Mouse (Mus musculus) frontal cortex, postnatal 25 days (tissue): ENCODE measurements around the gene Stx19.

Experiments used
- DNase-seq, 2 experiments: peaks; one replicate each; pipeline ENCODE4 v3.0.0; 2022; ENCODE audit warnings: low spot score in 2 of 2

Gene Stx19

DNA sequence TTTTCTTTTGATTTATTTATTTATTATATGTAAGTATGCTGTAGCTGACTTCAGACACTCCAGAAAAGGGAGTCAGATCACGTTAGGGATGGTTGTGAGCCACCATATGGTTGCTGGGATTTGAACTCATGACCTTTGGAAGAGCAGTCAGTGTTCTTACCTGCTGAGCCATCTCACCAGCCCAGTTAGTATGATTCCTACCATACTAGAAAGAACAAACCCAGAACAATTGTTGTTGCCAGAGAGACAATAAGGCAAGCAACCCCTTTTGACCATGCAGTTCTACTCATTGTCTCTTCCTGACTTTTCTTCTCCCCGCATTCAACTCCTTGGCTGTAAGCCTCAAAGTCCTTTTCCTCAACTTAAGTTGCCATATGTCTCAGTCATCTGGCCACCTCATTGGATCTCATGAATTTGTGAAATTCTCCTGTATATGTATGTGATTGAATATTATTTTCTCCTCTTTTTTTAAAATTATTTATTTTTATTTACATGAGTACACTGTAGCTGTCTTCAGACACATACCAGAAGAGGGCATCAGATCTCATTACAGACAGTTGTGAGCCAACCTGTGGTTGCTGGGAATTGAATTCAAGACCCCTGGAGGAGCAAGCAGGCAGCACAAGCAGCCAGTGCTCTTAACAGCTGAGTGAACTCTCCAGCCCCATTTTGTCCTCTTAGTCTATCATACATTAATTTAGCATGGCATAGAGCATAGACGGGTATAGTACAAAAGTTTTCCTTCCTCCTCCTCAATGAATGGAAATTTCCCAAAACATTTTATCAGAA lies 38.2 kb downstream of the Stx19 start:
- no peak for DNase-seq

- DNase-seq, result no peak
Observed at GRCm38 (mm10) chr16:62853611-62854126, 39.2 kb downstream of the Stx19 start.

- DNase-seq, result no peak
Observed at GRCm38 (mm10) chr16:62854191-62855068, 40.0 kb downstream of the Stx19 start, which contains the start of gene Pros1. Pros1 (plus strand) TSS chr16:62854307.

DNA sequence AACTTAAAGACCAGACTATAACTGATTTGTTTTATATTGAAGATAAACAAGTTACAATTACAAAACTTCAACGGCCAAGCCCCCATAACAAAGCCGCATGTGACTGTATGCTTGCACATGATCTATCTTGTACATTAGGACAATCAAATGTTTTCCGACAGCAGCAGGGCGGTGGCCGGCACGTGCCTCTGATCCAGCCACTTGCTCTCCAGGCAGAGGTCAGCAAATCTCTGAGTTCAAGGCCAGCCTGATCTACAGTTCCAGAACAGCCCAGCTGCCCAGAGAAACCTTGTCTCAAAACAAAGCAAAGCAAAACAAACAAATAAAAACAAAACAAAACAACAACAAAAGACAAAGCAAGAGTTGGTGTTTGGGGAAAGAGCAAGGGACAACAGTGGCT lies 40.9 kb downstream of the Stx19 start:
- DNase-seq, result no peak

GRCm38 (mm10) chr16:62856273-62856672 lies 41.8 kb downstream of the Stx19 start:
- no peak for DNase-seq

- no peak for DNase-seq
Observed at GRCm38 (mm10) chr16:62857498-62857897, 43.0 kb downstream of the Stx19 start.

DNA sequence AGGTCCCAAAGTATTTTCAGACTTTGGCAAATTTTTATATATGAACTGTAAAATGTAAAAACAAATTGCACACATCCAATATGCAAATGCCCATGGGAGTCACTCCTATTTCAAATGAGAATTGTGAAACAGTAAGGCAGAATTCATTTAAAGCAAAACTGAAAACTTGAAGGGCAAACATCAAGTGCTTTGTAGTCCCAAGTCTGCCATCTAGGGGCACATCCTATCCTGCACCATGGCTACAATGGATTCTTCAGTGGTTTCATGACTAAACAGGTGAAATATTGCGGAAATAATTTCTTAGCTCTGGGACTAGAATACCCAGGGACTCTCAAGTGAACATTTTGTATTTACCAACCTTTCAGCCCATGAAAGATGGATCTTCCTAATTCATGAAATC lies 43.5 kb downstream of the Stx19 start:
- no peak for DNase-seq

GRCm38 (mm10) chr16:62860140-62860539 lies 45.7 kb downstream of the Stx19 start:
- no peak for DNase-seq

DNA sequence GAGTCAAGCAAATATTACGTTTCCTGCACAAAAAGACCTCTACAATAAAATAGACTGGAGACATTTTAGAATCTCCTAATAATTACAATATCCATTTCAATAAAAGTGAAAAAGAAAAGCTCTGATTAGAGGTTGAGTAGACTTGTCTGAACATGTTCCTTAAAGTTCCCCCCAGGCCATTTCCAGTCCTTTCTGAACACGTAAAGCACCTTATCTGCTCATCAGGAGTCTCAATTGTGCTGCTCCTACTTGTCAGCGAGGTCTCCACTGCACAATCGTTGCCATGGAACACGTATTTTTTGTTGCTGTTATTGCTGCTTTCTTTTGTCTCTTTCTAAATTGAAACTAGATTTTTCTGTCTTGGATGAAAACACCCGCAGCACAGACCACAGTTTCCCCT lies 47.0 kb downstream of the Stx19 start:
- DNase-seq, result no peak

- no peak for DNase-seq
Observed at GRCm38 (mm10) chr16:62872688-62873117, 58.2 kb downstream of the Stx19 start.

GRCm38 (mm10) chr16:62873180-62873579 lies 58.7 kb downstream of the Stx19 start:
- DNase-seq, result no peak
